Mouse (Mus musculus) lung, embryonic 14.5 days (tissue): Measurements from ENCODE around the gene Atp5f1. TPM values are rescaled to one million over a fixed set of nuclear protein-coding genes. Genes with fewer than 3 reads are reported as not detected.

ENCODE experiments used
- ATAC-seq: fragments of 200-750 bp; cut with Nextera tagmentation; 2 replicates; pipeline ENCODE4 v1.8.0; 2017; ENCODE audit warnings: mild to moderate bottlenecking, moderate TSS enrichment, moderate library complexity; ENCODE audit not compliant: insufficient read depth
- DNase-seq: peaks from one replicate; pipeline ENCODE4 v3.0.0-alpha.2; 2015
- H3K27ac ChIP-seq: fragments of 300-500 bp; sonication (generic); 2 replicates; pipeline ENCODE4 v1.5.1; 2014; ENCODE audit warnings: low read depth, mild to moderate bottlenecking, moderate library complexity
- H3K27me3 ChIP-seq: fragments of 300-500 bp; sonication (generic); 2 replicates; pipeline ENCODE4 v1.6.1; 2014; ENCODE audit warnings: low read length, control low read depth; ENCODE audit not compliant: insufficient read depth
- H3K36me3 ChIP-seq: fragments of 300-500 bp; sonication (generic); 2 replicates; pipeline ENCODE4 v1.6.1; 2014; ENCODE audit warnings: control low read depth; ENCODE audit not compliant: insufficient read depth
- H3K4me1 ChIP-seq: fragments of 300-500 bp; sonication (generic); 2 replicates; pipeline ENCODE4 v1.6.1; 2014; ENCODE audit warnings: antibody characterized with exemption, control low read depth; ENCODE audit not compliant: insufficient read depth
- H3K4me2 ChIP-seq: fragments of 300-500 bp; sonication (generic); 2 replicates; pipeline ENCODE4 v1.6.1; 2014; ENCODE audit warnings: mild to moderate bottlenecking
- H3K4me3 ChIP-seq: fragments of 300-500 bp; sonication (generic); 2 replicates; pipeline ENCODE4 v1.5.1; 2014; ENCODE audit warnings: low read depth, low read length
- H3K9ac ChIP-seq: fragments of 300-500 bp; sonication (generic); 2 replicates; pipeline ENCODE4 v1.6.1; 2014
- H3K9me3 ChIP-seq: fragments of 300-500 bp; sonication (generic); 2 replicates; pipeline ENCODE4 v1.6.1; 2016; ENCODE audit warnings: low read depth, low read length, control low read depth
- CTCF ChIP-seq: IDR thresholded peaks from 2 replicates; pipeline ENCODE4 v1.5.1; 2016; ENCODE audit warnings: antibody characterized with exemption, low read depth
- whole genome bisulfite sequencing: fragments of 180-500 bp; shearing (Covaris S2); extraction: QIAGEN DNeasy Blood & Tissue Kit; methylation state at CpG from one replicate; pipeline ENCODE4 v1.1.7; 2014; 5-methylcytosine and 5-hydroxymethylcytosine counted together
- polyA plus RNA-seq: library from polyadenylated mRNA; unstranded; fragments of >200 nt; fragmentation: Nextera tagmentation; extraction: Ambion mirVana; gene quantifications from 2 replicates; pipeline ENCODE4 v1.2.1, GENCODE M21; 2014

Gene Atp5f1
- polyA plus RNA-seq, 1 experiment from 2014 or later, result 449 TPM

GRCm38 (mm10) chr3:105908976-105909375 is 50.9 kb downstream of the Atp5f1 start:
- H3K4me2 ChIP-seq, result no peak overlapping the region
- DNase-seq (no peak), ATAC-seq (no peak)
- H3K4me1 ChIP-seq, result 0 out of 2 replicates have a peak, but pooled peaks cover 3% of the 10 kb centered on the region
- no peak overlapping the region for H3K9ac ChIP-seq
- no peak overlapping the region for H3K27ac ChIP-seq
- no peak overlapping the region for H3K4me3 ChIP-seq
- H3K36me3 ChIP-seq, result no peaks in the 10 kb centered on the region
- WGBS, result 89% methylated on average over 4 of the region's 4 CpGs
- no peaks in the 10 kb centered on the region for H3K27me3 ChIP-seq
- TF ChIP-seq CTCF, result no peak
- H3K9me3 ChIP-seq, result no peaks in the 10 kb centered on the region

GRCm38 (mm10) chr3:105907956-105908655 is 51.8 kb downstream of the Atp5f1 start:
- Histone ChIP-seq H3K9ac (no peak overlapping the region), H3K9me3 (no peaks in the 10 kb centered on the region), H3K4me3 (no peak overlapping the region), H3K36me3 (no peaks in the 10 kb centered on the region), H3K4me1 (no peaks in the 10 kb centered on the region), H3K4me2 (no peak overlapping the region), H3K27me3 (no peaks in the 10 kb centered on the region), H3K27ac (no peak overlapping the region)
- DNase-seq (no peak), ATAC-seq (no peak)
- TF ChIP-seq CTCF, result no peak
- 33% methylated on average over 9 of the region's 9 CpGs for WGBS

- Histone ChIP-seq H3K4me1 (no peaks in the 10 kb centered on the region), H3K27me3 (no peaks in the 10 kb centered on the region), H3K4me3 (no peak overlapping the region), H3K9ac (no peak overlapping the region), H3K9me3 (no peaks in the 10 kb centered on the region), H3K4me2 (no peak overlapping the region), H3K36me3 (no peaks in the 10 kb centered on the region), H3K27ac (no peak overlapping the region)
- no peak for TF ChIP-seq CTCF
- DNase-seq (no peak), ATAC-seq (no peak)
- WGBS, result 86% methylated on average over 9 of the region's 9 CpGs
These were observed 55.2 kb downstream of the Atp5f1 start for GRCm38 (mm10) chr3:105904721-105905120.

- ATAC-seq, result no peak
- no peak for DNase-seq
- no peaks in the 10 kb centered on the region for H3K9me3 ChIP-seq
- H3K4me1 ChIP-seq, result no peaks in the 10 kb centered on the region
- H3K4me2 ChIP-seq, result no peak overlapping the region
- H3K36me3 ChIP-seq, result no peaks in the 10 kb centered on the region
- H3K9ac ChIP-seq, result no peak overlapping the region
- no peak overlapping the region for H3K4me3 ChIP-seq
- no peak overlapping the region for H3K27ac ChIP-seq
- no peak for TF ChIP-seq CTCF
- no peaks in the 10 kb centered on the region for H3K27me3 ChIP-seq
- 52% methylated on average over 4 of the region's 4 CpGs for WGBS
These were observed 55.7 kb downstream of the Atp5f1 start for GRCm38 (mm10) chr3:105904213-105904612.

DNA sequence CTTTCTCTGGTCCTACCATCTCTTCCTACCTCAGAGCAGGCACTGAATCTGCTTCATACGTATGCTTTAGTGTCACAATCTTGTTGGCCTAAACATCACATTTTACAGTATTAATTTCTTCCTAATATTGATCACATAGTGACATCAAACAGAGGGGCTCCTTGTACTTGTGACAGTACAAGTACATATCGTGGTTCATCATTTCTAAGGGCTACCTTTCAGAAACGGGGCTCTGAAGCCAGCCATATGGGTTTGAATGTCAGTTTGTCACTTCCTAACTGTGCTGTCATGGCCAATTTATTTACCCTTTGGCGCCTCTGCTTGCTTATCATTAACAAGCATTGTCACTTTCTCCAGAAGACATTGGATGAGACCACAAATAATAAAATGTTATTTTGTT is 58.4 kb downstream of the Atp5f1 start:
- WGBS, result 71% methylated on average over 4 of the region's 4 CpGs
- H3K36me3 ChIP-seq, result no peaks in the 10 kb centered on the region

DNA sequence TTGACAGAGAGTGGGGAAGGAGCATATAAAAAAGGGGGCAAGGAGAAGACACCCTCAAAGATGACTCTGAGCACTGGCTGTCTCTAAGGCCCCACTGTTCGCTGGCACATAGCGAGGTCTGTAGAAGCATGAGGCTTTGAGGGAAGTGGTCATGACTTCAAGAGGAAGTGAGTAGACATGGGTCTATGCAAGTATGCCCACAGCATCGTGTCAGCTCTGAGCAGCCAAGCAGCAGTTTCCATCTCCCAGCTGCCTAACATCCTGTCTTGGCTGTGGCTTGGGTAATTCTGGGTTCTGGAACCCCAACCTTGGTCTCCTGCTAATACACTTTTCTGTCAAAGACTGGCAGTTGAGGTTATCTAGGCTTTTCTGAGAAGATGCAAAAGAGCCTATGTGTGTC is 59.2 kb downstream of the Atp5f1 start:
- Histone ChIP-seq H3K9me3 (no peaks in the 10 kb centered on the region), H3K36me3 (no peaks in the 10 kb centered on the region), H3K4me3 (no peak overlapping the region), H3K27me3 (no peaks in the 10 kb centered on the region), H3K4me1 (no peaks in the 10 kb centered on the region), H3K9ac (no peak overlapping the region), H3K27ac (no peak overlapping the region), H3K4me2 (no peak overlapping the region)
- ATAC-seq (no peak), DNase-seq (no peak)
- 81% methylated on average over 3 of the region's 3 CpGs for WGBS
- TF ChIP-seq CTCF, result no peak

More for the DNA sequence above, 58.4 kb downstream of the Atp5f1 start:
- H3K27me3 ChIP-seq, result no peaks in the 10 kb centered on the region
- no peak overlapping the region for H3K4me2 ChIP-seq
- no peaks in the 10 kb centered on the region for H3K9me3 ChIP-seq
- H3K27ac ChIP-seq, result no peak overlapping the region
- no peak overlapping the region for H3K4me3 ChIP-seq
- no peaks in the 10 kb centered on the region for H3K4me1 ChIP-seq
- no peak for TF ChIP-seq CTCF
- H3K9ac ChIP-seq, result no peak overlapping the region
- ATAC-seq, result no peak
- DNase-seq, result no peak

DNA sequence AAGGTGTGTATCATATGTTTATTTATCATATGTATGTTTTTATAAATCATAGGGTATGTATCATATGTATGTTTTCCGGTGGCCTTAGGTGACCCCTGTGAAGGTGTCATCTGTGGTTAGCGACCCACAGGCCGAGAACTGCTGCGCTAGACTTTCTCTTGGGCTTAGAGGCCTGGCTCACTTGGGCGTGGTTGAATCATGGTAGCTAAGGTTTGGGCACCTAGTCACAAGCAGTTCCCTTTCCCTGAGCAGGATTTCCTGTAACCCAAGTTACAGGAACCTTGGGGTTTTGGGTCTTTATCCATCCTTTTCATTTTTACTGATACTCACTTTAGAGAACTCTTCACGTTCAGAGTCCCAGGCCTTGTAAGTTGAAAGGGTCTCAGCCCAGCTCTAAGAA is 59.6 kb downstream of the Atp5f1 start:
- Histone ChIP-seq H3K4me1 (peaks cover 2% of the 10 kb centered on the region; the same call in 1 of the 2 replicates), H3K27me3 (no peaks in the 10 kb centered on the region), H3K27ac (no peak overlapping the region), H3K36me3 (no peaks in the 10 kb centered on the region), H3K4me3 (no peak overlapping the region), H3K9me3 (no peaks in the 10 kb centered on the region), H3K4me2 (no peak overlapping the region), H3K9ac (no peak overlapping the region)
- DNase-seq (no peak), ATAC-seq (no peak)
- TF ChIP-seq CTCF, result no peak
- WGBS, result 73% methylated on average over 6 of the region's 6 CpGs
